Mouse (Mus musculus) adrenal gland (tissue): Measurements from ENCODE around the gene Adam11.

Experiments
- intact Hi-C: fragments of 180-260 bp; cut with DNase I; formaldehyde crosslinking; loops from one replicate; pipeline ENCODE4 v1.15.1; 2025

Adam11 gene

GRCm38 (mm10) chr11:102752896-102753590 lies 8.2 kb upstream of the Adam11 start:
- intact Hi-C loops: no loop called here

GRCm38 (mm10) chr11:102753591-102754324 lies 7.5 kb upstream of the Adam11 start:
- intact Hi-C loops: no loop called here

- intact Hi-C loops: no loop called here
Measured at GRCm38 (mm10) chr11:102754416-102754815, 6.8 kb upstream of the Adam11 start.

- intact Hi-C loops: no loop called here
Measured at GRCm38 (mm10) chr11:102755391-102755790, 5.8 kb upstream of the Adam11 start.

GRCm38 (mm10) chr11:102758977-102759376 lies 2.3 kb upstream of the Adam11 start:
- intact Hi-C loops: no loop called here

- intact Hi-C loops: no loop called here
Measured at GRCm38 (mm10) chr11:102760805-102761308, 382 bp upstream of the Adam11 start.

- intact Hi-C loops: no loop called here
Measured at GRCm38 (mm10) chr11:102762248-102762647, 1.0 kb downstream of the Adam11 start.

GRCm38 (mm10) chr11:102763009-102763767 lies 1.9 kb downstream of the Adam11 start:
- intact Hi-C loops: no loop called here

GRCm38 (mm10) chr11:102765416-102765815 lies 4.2 kb downstream of the Adam11 start:
- intact Hi-C loops: no loop called here

- intact Hi-C loops: no loop called here
Measured at GRCm38 (mm10) chr11:102767055-102767670, 5.9 kb downstream of the Adam11 start.

- intact Hi-C loops: no loop called here
Measured at GRCm38 (mm10) chr11:102769141-102769540, 7.9 kb downstream of the Adam11 start.

GRCm38 (mm10) chr11:102769993-102770661 lies 8.9 kb downstream of the Adam11 start:
- intact Hi-C loops: loop anchor here (5.0 to 10.0 kb wide), 3 partner anchors 33 to 285 kb away; no protein-coding TSS in a partner anchor

GRCm38 (mm10) chr11:102770662-102771435 lies 9.6 kb downstream of the Adam11 start:
- intact Hi-C loops: loop anchor here (5.0 to 10.0 kb wide), 3 partner anchors 34 to 284 kb away; no protein-coding TSS in a partner anchor

- intact Hi-C loops: loop anchor here (5.0 to 10.0 kb wide), 3 partner anchors 35 to 283 kb away; no protein-coding TSS in a partner anchor
Measured at GRCm38 (mm10) chr11:102771916-102772714, 10.9 kb downstream of the Adam11 start.

GRCm38 (mm10) chr11:102772771-102773700 lies 11.8 kb downstream of the Adam11 start:
- intact Hi-C loops: loop anchor here (5.0 to 10.0 kb wide), 3 partner anchors 36 to 282 kb away; no protein-coding TSS in a partner anchor

GRCm38 (mm10) chr11:102773713-102774611 lies 12.7 kb downstream of the Adam11 start:
- intact Hi-C loops: loop anchor here (5.0 to 10.0 kb wide), 3 partner anchors 37 to 281 kb away; no protein-coding TSS in a partner anchor
